Comparison of ENCODE assay signal across 13 mouse cellular contexts in the genomic region with DNA sequence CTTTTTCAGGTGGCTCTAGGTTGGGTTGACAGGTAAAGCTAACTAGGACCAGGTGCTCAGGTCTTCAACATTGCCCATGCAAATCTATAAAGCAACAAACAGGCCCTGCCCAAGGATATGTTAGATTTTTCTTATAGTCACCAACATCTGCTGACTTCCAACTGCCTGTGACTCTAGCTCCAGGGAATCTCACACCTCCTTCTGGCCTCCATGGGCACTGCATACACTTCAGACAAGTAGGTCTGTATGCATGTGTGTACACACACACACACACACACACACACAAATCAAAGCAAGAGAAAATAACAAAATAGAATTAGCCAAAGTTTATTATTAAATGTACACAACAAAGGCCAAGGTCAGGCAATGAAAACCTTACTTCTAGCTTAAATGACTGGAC.
DNase-seq lines count a peak whose midpoint lies in the region; ATAC-seq and TF ChIP-seq lines count a peak whose summit lies in the region.
"Had no signal": no experiment of that assay in that cellular context is flagged by ENCODE, and none has a peak within 500 bp of the region (broad histone marks: within the 10 kb centered on the region; RNA-seq: fewer than 3 reads in every experiment).

No protein-coding gene starts in this region.

- ATAC-seq in intestine, postnatal 0 days, result no peak
- no peak for ATAC-seq in intestine, embryonic 16.5 days
- ATAC-seq in megakaryocyte-erythroid progenitor cell, adult 5-6 weeks (replicated peaks; ENCODE audit: low FRiP score, low TSS enrichment, poor library complexity, severe bottlenecking), result no peak
- ATAC-seq: midbrain, embryonic 15.5 days had no signal

- no peak overlapping the region for H3K4me2 ChIP-seq in intestine, postnatal 0 days (replicated peaks; ENCODE audit: low read depth)
- H3K4me2 ChIP-seq in intestine, embryonic 16.5 days (ENCODE audit: low read depth, low read length), result no peak overlapping the region
- H3K4me2 ChIP-seq: forebrain, embryonic 12.5 days; hindbrain, embryonic 14.5 days; liver, embryonic 13.5 days; midbrain, embryonic 15.5 days had no signal

- no peak overlapping the region for H3K27ac ChIP-seq in intestine, postnatal 0 days (ENCODE audit: low read depth, low read length)
- H3K27ac ChIP-seq in intestine, embryonic 16.5 days (ENCODE audit: low read length), result no peak overlapping the region
- H3K27ac ChIP-seq: forebrain, embryonic 12.5 days; hindbrain, embryonic 14.5 days; liver, embryonic 13.5 days; midbrain, embryonic 15.5 days had no signal

- DNase-seq in 416B (ENCODE audit: low read depth), result peak; percentile 68
- peak; percentile 53 for DNase-seq in kidney, postnatal 10 days
- DNase-seq in left cerebral cortex, postnatal 25 days (ENCODE audit: low spot score in 2 of 2), result no peak
- DNase-seq: layer of hippocampus, postnatal 36 days; liver, embryonic 13.5 days; thymus, adult 2 months had no signal

- H3K9ac ChIP-seq in intestine, postnatal 0 days (ENCODE audit: low read depth, low read length), result no peak overlapping the region
- H3K9ac ChIP-seq in intestine, embryonic 16.5 days (ENCODE audit: low read depth, low read length), result no peak overlapping the region
- H3K9ac ChIP-seq: forebrain, embryonic 12.5 days; hindbrain, embryonic 14.5 days; liver, embryonic 13.5 days; midbrain, embryonic 15.5 days had no signal

- no peaks in the 10 kb centered on the region for H3K4me1 ChIP-seq in intestine, postnatal 0 days (replicated peaks; ENCODE audit: control insufficient read depth, insufficient read depth, low read length)
- H3K4me1 ChIP-seq in intestine, embryonic 16.5 days (ENCODE audit: control insufficient read depth, insufficient read depth, low read length), result no peaks in the 10 kb centered on the region
- H3K4me1 ChIP-seq in E14TG2a.4 (replicated peaks; ENCODE audit: low read depth, low read length), result peaks cover 43% of the 10 kb centered on the region
- H3K4me1 ChIP-seq: forebrain, embryonic 12.5 days; liver, embryonic 13.5 days; midbrain, embryonic 15.5 days had no signal

- H3K36me3 ChIP-seq in intestine, postnatal 0 days (ENCODE audit: control insufficient read depth, insufficient read depth), result no peaks in the 10 kb centered on the region
- H3K36me3 ChIP-seq in intestine, embryonic 16.5 days (ENCODE audit: control insufficient read depth, insufficient read depth, low read length), result no peaks in the 10 kb centered on the region
- H3K36me3 ChIP-seq in E14TG2a.4 (ENCODE audit: insufficient read depth, low read length), result no peaks in the 10 kb centered on the region
- H3K36me3 ChIP-seq: forebrain, embryonic 12.5 days; liver, embryonic 13.5 days; midbrain, embryonic 15.5 days had no signal

- peak; percentile 69 for TF ChIP-seq CTCF in intestine, postnatal 0 days (IDR thresholded peaks at IDR 0.05; ENCODE audit: low read depth)
- 0 out of 2 replicates have a peak, but pooled peaks have one; percentile 12 for TF ChIP-seq CTCF in E14TG2a.4 (conservative IDR thresholded peaks at IDR 0.05; ENCODE audit: low read length)

- no peak overlapping the region for H3K4me3 ChIP-seq in intestine, postnatal 0 days (ENCODE audit: low read depth, low read length)
- H3K4me3 ChIP-seq in intestine, embryonic 16.5 days (ENCODE audit: low read length), result no peak overlapping the region
- no peak overlapping the region for H3K4me3 ChIP-seq in E14TG2a.4 (replicated peaks; ENCODE audit: low read length)
- H3K4me3 ChIP-seq: forebrain, embryonic 12.5 days; liver, embryonic 13.5 days; midbrain, embryonic 15.5 days had no signal

- intact Hi-C loops in left cerebral cortex, postnatal 25 days (cut with DNase I), result no loop called here

- H3K27me3 ChIP-seq in intestine, postnatal 0 days (replicated peaks; ENCODE audit: control insufficient read depth, insufficient read depth, low read length), result no peaks in the 10 kb centered on the region
- H3K27me3 ChIP-seq in intestine, embryonic 16.5 days (replicated peaks; ENCODE audit: control insufficient read depth, insufficient read depth, low read length), result no peaks in the 10 kb centered on the region
- H3K27me3 ChIP-seq in E14TG2a.4 (ENCODE audit: insufficient read depth, low read length), result peaks cover 62% of the 10 kb centered on the region
- H3K27me3 ChIP-seq: forebrain, embryonic 12.5 days; liver, embryonic 13.5 days; midbrain, embryonic 15.5 days had no signal

- no peaks in the 10 kb centered on the region for H3K9me3 ChIP-seq in intestine, postnatal 0 days (ENCODE audit: control insufficient read depth)
- no peaks in the 10 kb centered on the region for H3K9me3 ChIP-seq in intestine, embryonic 16.5 days (ENCODE audit: control insufficient read depth, low read length)
- H3K9me3 ChIP-seq in E14TG2a.4 (ENCODE audit: low read length), result no peaks in the 10 kb centered on the region
- H3K9me3 ChIP-seq: forebrain, embryonic 12.5 days; liver, embryonic 13.5 days; midbrain, embryonic 15.5 days had no signal

Comparison
In these comparisons a context has a peak if more than half of its experiments do, and no peak if none do; other contexts are left out.
1. DNase-seq: peak in 416B (single experiment) and kidney, postnatal 10 days (single experiment); none in left cerebral cortex, postnatal 25 days (0 of 2).